Mouse (Mus musculus) gastrocnemius, adult 8-10 months (tissue): Measurements from ENCODE around the gene Slc8a2. TPM values are rescaled to one million over a fixed set of nuclear protein-coding genes. Genes with fewer than 3 reads are reported as not detected.
A peak's percentile ranks its signal among the peaks of the same experiment; 100 is the strongest.

ENCODE experiments used
- DNase-seq, 2 experiments: peaks; one replicate each; pipeline ENCODE4 v3.0.0; 2022; ENCODE audit warnings: low spot score in 2 of 2
- total RNA-seq, 4 experiments: library from RNA; stranded (reverse); gene quantifications; 2 replicates each; pipeline ENCODE4 v1.2.4; 2022

Gene Slc8a2
- total RNA-seq, 4 experiments from 2014 or later, result 0.07 to 0.19 (median 0.13) TPM

- no peak for DNase-seq
Observed at GRCm38 (mm10) chr7:16120262-16120600, 9.4 kb upstream of the Slc8a2 start.

- no peak for DNase-seq
Observed at GRCm38 (mm10) chr7:16125829-16126228, 3.8 kb upstream of the Slc8a2 start.

- DNase-seq, result no peak
Observed at GRCm38 (mm10) chr7:16128344-16128743, 1.3 kb upstream of the Slc8a2 start.

GRCm38 (mm10) chr7:16128899-16129298 lies 727 bp upstream of the Slc8a2 start:
- no peak for DNase-seq

GRCm38 (mm10) chr7:16129846-16130691 lies 443 bp downstream of the Slc8a2 start:
- no peak for DNase-seq

- DNase-seq, result no peak
Observed at GRCm38 (mm10) chr7:16130956-16131634, 1.5 kb downstream of the Slc8a2 start.

GRCm38 (mm10) chr7:16132161-16132581 lies 2.5 kb downstream of the Slc8a2 start:
- DNase-seq, result no peak

- DNase-seq, result no peak
Observed at GRCm38 (mm10) chr7:16132926-16133325, 3.3 kb downstream of the Slc8a2 start.

- no peak for DNase-seq
Observed at GRCm38 (mm10) chr7:16133691-16134090, 4.1 kb downstream of the Slc8a2 start.

GRCm38 (mm10) chr7:16134951-16135392 lies 5.3 kb downstream of the Slc8a2 start:
- DNase-seq, result no peak

- DNase-seq, result no peak
Observed at GRCm38 (mm10) chr7:16146489-16147410, 17.1 kb downstream of the Slc8a2 start.

GRCm38 (mm10) chr7:16147643-16148042 lies 18.0 kb downstream of the Slc8a2 start:
- peak in 1 of 2 experiments; percentile 33 for DNase-seq

GRCm38 (mm10) chr7:16149241-16149640 lies 19.6 kb downstream of the Slc8a2 start:
- no peak for DNase-seq

- DNase-seq, result no peak
Observed at GRCm38 (mm10) chr7:16150191-16151145, 20.8 kb downstream of the Slc8a2 start.

- DNase-seq, result no peak
Observed at GRCm38 (mm10) chr7:16153522-16153921, 23.9 kb downstream of the Slc8a2 start.

- no peak for DNase-seq
Observed at GRCm38 (mm10) chr7:16155132-16155872, 25.7 kb downstream of the Slc8a2 start.

- no peak for DNase-seq
Observed at GRCm38 (mm10) chr7:16156105-16156714, 26.6 kb downstream of the Slc8a2 start.

- no peak for DNase-seq
Observed at GRCm38 (mm10) chr7:16158735-16159134, 29.1 kb downstream of the Slc8a2 start.

GRCm38 (mm10) chr7:16160702-16161101 lies 31.1 kb downstream of the Slc8a2 start:
- DNase-seq, result no peak
